Mouse (Mus musculus) CH12.LX (cell line): Measurements from ENCODE around the gene Tnfsf10. TPM values are rescaled to one million over a fixed set of nuclear protein-coding genes. Genes with fewer than 3 reads are reported as not detected.

Experiments used
- DNase-seq: peaks from one replicate; pipeline ENCODE4 v3.0.0-alpha.2; 2013; ENCODE audit errors: extremely low read depth
- H3K27ac ChIP-seq: 2 replicates; pipeline ENCODE4 v1.5.1; 2012; ENCODE audit warnings: low read depth, mild to moderate bottlenecking, control low read depth, moderate library complexity; ENCODE audit not compliant: insufficient read depth
- H3K27me3 ChIP-seq: replicated peaks from 2 replicates; pipeline ENCODE3; 2012; ENCODE audit warnings: inconsistent platforms
- H3K36me3 ChIP-seq, 2 experiments: replicated peaks in 1 of 2; 2 replicates each; pipeline versions ENCODE3 to v1.6.1; 2012; ENCODE audit warnings: inconsistent platforms in 1 of 2, low read length in 1 of 2, mild to moderate bottlenecking in 1 of 2, mixed read lengths in 1 of 2, moderate library complexity in 1 of 2; ENCODE audit not compliant: control insufficient read depth in 1 of 2, insufficient read depth in 1 of 2
- H3K4me1 ChIP-seq, 2 experiments: 2 replicates each; pipeline ENCODE4 v1.6.1; 2012; ENCODE audit warnings: inconsistent platforms in 1 of 2, moderate library complexity in 1 of 2; ENCODE audit not compliant: insufficient read depth in 2 of 2, control insufficient read depth in 1 of 2
- H3K4me2 ChIP-seq: 2 replicates; pipeline ENCODE4 v1.6.1; 2012; ENCODE audit warnings: low read depth, mild to moderate bottlenecking, control low read depth; ENCODE audit not compliant: poor library complexity, insufficient read depth, severe bottlenecking
- H3K4me3 ChIP-seq, 3 experiments: fragments of 150-350 bp in 1 of 3; sonication (generic) in 1 of 3; replicated peaks in 1 of 3; 2 replicates each; pipeline versions ENCODE3 to v1.5.1; 2011 to 2012; ENCODE audit warnings: low read depth in 2 of 3, low read length in 2 of 3, mild to moderate bottlenecking in 2 of 3, moderate library complexity in 2 of 3, control low read depth in 1 of 3, improper control_type of control experiment in 1 of 3, inconsistent platforms in 1 of 3, mixed read lengths in 1 of 3; ENCODE audit not compliant: poor library complexity in 1 of 3
- H3K79me2 ChIP-seq: replicated peaks from 2 replicates; pipeline ENCODE4 v1.6.1; 2012; ENCODE audit warnings: mild to moderate bottlenecking, moderate library complexity; ENCODE audit not compliant: control insufficient read depth, poor library complexity, insufficient read depth, severe bottlenecking; ENCODE audit errors: extremely low read depth
- H3K9ac ChIP-seq: 2 replicates; pipeline ENCODE4 v1.6.1; 2012; ENCODE audit warnings: low read depth, mild to moderate bottlenecking, control low read depth, moderate library complexity; ENCODE audit not compliant: insufficient read depth
- H3K9me3 ChIP-seq: replicated peaks from 2 replicates; pipeline ENCODE3; 2012; ENCODE audit warnings: low read length, inconsistent platforms, mixed read lengths
- CHD1 ChIP-seq: IDR thresholded peaks from 2 replicates; pipeline ENCODE4 v1.6.1; 2012; ENCODE audit warnings: low read depth, low read length, improper control_type of control experiment, inconsistent platforms
- CTCF ChIP-seq, 2 experiments: IDR thresholded peaks in 1 of 2; conservative IDR thresholded peaks in 1 of 2; 2 replicates each; pipeline ENCODE4 v1.5.1; 2011 to 2012; ENCODE audit warnings: low read depth in 2 of 2, low read length in 2 of 2, improper control_type of control experiment in 1 of 2, inconsistent platforms in 1 of 2, mild to moderate bottlenecking in 1 of 2, moderate library complexity in 1 of 2
- E2F4 ChIP-seq: IDR thresholded peaks from 2 replicates; pipeline ENCODE4 v1.6.1; 2011; ENCODE audit warnings: low read depth, low read length, improper control_type of control experiment; ENCODE audit not compliant: insufficient replicate concordance
- ELF1 ChIP-seq: IDR thresholded peaks from 2 replicates; pipeline ENCODE4 v1.6.1; 2014; ENCODE audit warnings: low read depth, mild to moderate bottlenecking, inconsistent platforms, low read length, improper control_type of control experiment
- ETS1 ChIP-seq: conservative IDR thresholded peaks from 2 replicates; pipeline ENCODE4 v1.6.1; 2012; ENCODE audit warnings: low read depth, mild to moderate bottlenecking, inconsistent platforms, low read length, improper control_type of control experiment, moderate library complexity
- HCFC1 ChIP-seq: IDR thresholded peaks from 2 replicates; pipeline ENCODE4 v1.6.1; 2012; ENCODE audit warnings: low read depth, mild to moderate bottlenecking, inconsistent platforms, low read length, improper control_type of control experiment
- IRF4 ChIP-seq: IDR thresholded peaks from 2 replicates; pipeline ENCODE4 v1.6.1; 2014; ENCODE audit warnings: low read depth, mild to moderate bottlenecking, inconsistent platforms, low read length, improper control_type of control experiment
- JUN ChIP-seq: IDR thresholded peaks from 2 replicates; pipeline ENCODE4 v1.6.1; 2011; ENCODE audit warnings: low read depth, mild to moderate bottlenecking, low read length, improper control_type of control experiment, moderate library complexity; ENCODE audit not compliant: insufficient read depth
- MAZ ChIP-seq: IDR thresholded peaks from 2 replicates; pipeline ENCODE4 v1.6.1; 2012; ENCODE audit warnings: low read depth, mild to moderate bottlenecking, inconsistent platforms, low read length, improper control_type of control experiment, moderate library complexity
- MEF2A ChIP-seq: IDR thresholded peaks from 2 replicates; pipeline ENCODE4 v1.6.1; 2014; ENCODE audit warnings: low read depth, mild to moderate bottlenecking, inconsistent platforms, low read length, improper control_type of control experiment, borderline replicate concordance
- MXI1 ChIP-seq: IDR thresholded peaks from 2 replicates; pipeline ENCODE4 v1.6.1; 2011; ENCODE audit warnings: mild to moderate bottlenecking, low read depth, low read length, improper control_type of control experiment
- NRF1 ChIP-seq: IDR thresholded peaks from 2 replicates; pipeline ENCODE4 v1.6.1; 2014; ENCODE audit warnings: low read depth, mild to moderate bottlenecking, inconsistent platforms, low read length, improper control_type of control experiment, moderate library complexity
- PAX5 ChIP-seq: IDR thresholded peaks from 2 replicates; pipeline ENCODE4 v1.6.1; 2012; ENCODE audit warnings: low read length, inconsistent platforms, mixed read lengths
- POLR2A ChIP-seq: IDR thresholded peaks from 2 replicates; pipeline ENCODE4 v1.6.1; 2011; ENCODE audit warnings: low read depth, mild to moderate bottlenecking, improper control_type of control experiment, low read length
- RAD21 ChIP-seq: IDR thresholded peaks from 2 replicates; pipeline ENCODE4 v1.6.1; 2011; ENCODE audit warnings: low read depth, mild to moderate bottlenecking, low read length, improper control_type of control experiment, moderate library complexity
- SIN3A ChIP-seq: IDR thresholded peaks from 2 replicates; pipeline ENCODE4 v1.6.1; 2012; ENCODE audit warnings: low read length, improper control_type of control experiment, inconsistent platforms
- SMC3 ChIP-seq: IDR thresholded peaks from 2 replicates; pipeline ENCODE4 v1.6.1; 2011; ENCODE audit warnings: low read depth, low read length, improper control_type of control experiment
- TBP ChIP-seq: conservative IDR thresholded peaks from 2 replicates; pipeline ENCODE4 v1.6.1; 2011; ENCODE audit warnings: low read depth, low read length, improper control_type of control experiment
- USF2 ChIP-seq: conservative IDR thresholded peaks from 2 replicates; pipeline ENCODE4 v1.6.1; 2011; ENCODE audit warnings: low read depth, low read length, improper control_type of control experiment
- ZC3H11A ChIP-seq: IDR thresholded peaks from 2 replicates; pipeline ENCODE4 v1.6.1; 2012; ENCODE audit warnings: low read depth, mild to moderate bottlenecking, inconsistent platforms, low read length, improper control_type of control experiment
- ZMIZ1 ChIP-seq: IDR thresholded peaks from 2 replicates; pipeline ENCODE4 v1.6.1; 2012; ENCODE audit warnings: low read depth, mild to moderate bottlenecking, inconsistent platforms, low read length, improper control_type of control experiment
- ZNF384 ChIP-seq: IDR thresholded peaks from 2 replicates; pipeline ENCODE4 v1.6.1; 2012; ENCODE audit warnings: low read depth, low read length, improper control_type of control experiment, inconsistent platforms
- dilution Hi-C: fragments of 300-500 bp; cut with MboI; formaldehyde crosslinking; loops from 2 replicates; pipeline ENCODE4 v1.14.3; 2020; ENCODE audit warnings: low sequenced_read_pairs; ENCODE audit not compliant: extremely low pct_unique_long_range_greater_than_20kb, extremely low pct_ligation_motif_present
- in situ Hi-C: fragments of 300-500 bp; cut with MboI; formaldehyde crosslinking; loops from 3 replicates; pipeline ENCODE4 v1.14.3; 2019; ENCODE audit warnings: low sequenced_read_pairs, low pct_ligation_motif_present, low pct_unique_long_range_greater_than_20kb, mixed read lengths
- polyA plus RNA-seq: library from polyadenylated mRNA; unstranded; fragments of >175 nt; gene quantifications from 2 replicates; pipeline ENCODE4 v1.2.1, GENCODE M21; 2012; ENCODE audit warnings: low read depth; ENCODE audit not compliant: insufficient read length
- total RNA-seq, 2 experiments: library from RNA; depleted of rRNA; stranded (reverse); fragments of 300-350 nt in 1 of 2; fragments of >200 nt in 1 of 2; gene quantifications; 2 replicates each; pipeline ENCODE4 v1.2.3; 2012 to 2014

Gene Tnfsf10
- total and polyA plus RNA-seq, 3 experiments: 0.17 to 1.0 (median 0.69) TPM

- 0 out of 4 replicates have a peak, but pooled peaks cover 0 to 7% of the 10 kb centered on the region in 2 experiments for H3K4me1 ChIP-seq
- no peak overlapping the region for H3K4me3 ChIP-seq
- dilution Hi-C loops: no loop called here
- H3K27ac ChIP-seq: no peak overlapping the region
- H3K4me2 ChIP-seq: no peak overlapping the region
- in situ Hi-C loops: no loop called here
- H3K9me3 ChIP-seq: no peaks in the 10 kb centered on the region
- DNase-seq: no peak
- no peaks in the 10 kb centered on the region for H3K36me3 ChIP-seq
- no peaks in the 10 kb centered on the region for H3K79me2 ChIP-seq
- no peak for TF ChIP-seq TBP
- no peak for TF ChIP-seq MAZ
- no peak for TF ChIP-seq JUN
- no peak for TF ChIP-seq SIN3A
- no peak for TF ChIP-seq ZNF384
- TF ChIP-seq MXI1: no peak
- no peak for TF ChIP-seq CTCF (conservative IDR thresholded peaks at IDR 0.05 in 1 of 2, IDR thresholded peaks at IDR 0.05 in 1 of 2; ENCODE audit: low read depth in 2 of 2, low read length in 2 of 2)
- TF ChIP-seq E2F4: no peak
- no peak for TF ChIP-seq ZMIZ1
- no peak for TF ChIP-seq IRF4
- no peak for TF ChIP-seq ZC3H11A
- no peak for TF ChIP-seq ELF1
- no peak for TF ChIP-seq PAX5
- no peak for TF ChIP-seq USF2
- no peak for TF ChIP-seq ETS1
- no peak for TF ChIP-seq HCFC1
- TF ChIP-seq SMC3: no peak
- H3K27me3 ChIP-seq: no peaks in the 10 kb centered on the region
- H3K9ac ChIP-seq: no peak overlapping the region
Measured at GRCm38 (mm10) chr3:27342462-27342861, 25.6 kb downstream of the Tnfsf10 start.

GRCm38 (mm10) chr3:27345526-27345925 is 28.7 kb downstream of the Tnfsf10 start:
- H3K79me2 ChIP-seq: no peaks in the 10 kb centered on the region
- DNase-seq: peak; percentile 57
- no peak overlapping the region for H3K27ac ChIP-seq
- H3K9me3 ChIP-seq: no peaks in the 10 kb centered on the region
- no peaks in the 10 kb centered on the region for H3K4me1 ChIP-seq
- TF ChIP-seq SMC3 (peak; percentile 78), RAD21 (peak; percentile 47), CHD1 (no peak), E2F4 (no peak), ZMIZ1 (no peak), CTCF (conservative IDR thresholded peaks at IDR 0.05 in 1 of 2, IDR thresholded peaks at IDR 0.05 in 1 of 2; ENCODE audit: low read depth in 2 of 2, low read length in 2 of 2) (peak; percentile 48 to 78; a peak in 3 of 4 replicates), POLR2A (no peak), USF2 (no peak), MEF2A (no peak), NRF1 (no peak)
- H3K4me3 ChIP-seq: no peak overlapping the region
- dilution Hi-C loops: no loop called here
- H3K27me3 ChIP-seq: no peaks in the 10 kb centered on the region
- H3K9ac ChIP-seq: no peak overlapping the region
- in situ Hi-C loops: no loop called here
- H3K36me3 ChIP-seq: no peaks in the 10 kb centered on the region
- no peak overlapping the region for H3K4me2 ChIP-seq
